Mouse (Mus musculus): ENCODE measurements around the gene Spata25. TPM values are rescaled to one million over a fixed set of nuclear protein-coding genes. Genes with fewer than 3 reads are reported as not detected.
A peak's percentile ranks its signal among the peaks of the same experiment; 100 is the strongest.
"Not testable (repeated sequence)": the region's sequence is repeated elsewhere in the genome, so short reads cannot be mapped to it uniquely, and the experiment has no call there.

Spata25 gene
- polyA plus RNA-seq, 1 experiment from 2014 or later, result not detected

GRCm38 (mm10) chr2:164804533-164805331 is 23.6 kb downstream of the Spata25 start, which contains the start of the genes Acot8 and Zswim3:
Gene Acot8 (minus strand): TSS chr2:164804882.
Gene Zswim3 (plus strand): TSS chr2:164805098.
- Histone ChIP-seq H3K79me2 (ENCODE audit: inconsistent target) (peaks cover 71% of the 10 kb centered on the region), H3K4me3 (ENCODE audit: inconsistent target) (peak within 1 kb of the TSS; percentile 91), H3K27ac (peak within 1 kb of the TSS; percentile 85), H3K36me3 (ENCODE audit: inconsistent target) (peaks cover 16% of the 10 kb centered on the region; the same call in 1 of the 2 replicates)
- 2% methylated on average over 46 of the region's 47 CpGs for WGBS (ENCODE audit: missing documents)

GRCm38 (mm10) chr2:164803921-164804313 is 24.4 kb downstream of the Spata25 start:
- Histone ChIP-seq H3K79me2 (ENCODE audit: inconsistent target) (peaks cover 71% of the 10 kb centered on the region), H3K4me3 (ENCODE audit: inconsistent target) (peak overlapping the region; percentile 91), H3K36me3 (ENCODE audit: inconsistent target) (peaks cover 18% of the 10 kb centered on the region; the same call in 1 of the 2 replicates), H3K27ac (peak overlapping the region; percentile 85)
- WGBS (ENCODE audit: missing documents), result 78% methylated on average over 1 of the region's 1 CpGs

- H3K4me3 ChIP-seq (ENCODE audit: inconsistent target), result peak overlapping the region; percentile 91
- peaks cover 16% of the 10 kb centered on the region; the same call in 1 of the 2 replicates for H3K36me3 ChIP-seq (ENCODE audit: inconsistent target)
- H3K79me2 ChIP-seq (ENCODE audit: inconsistent target), result peaks cover 71% of the 10 kb centered on the region
- 75% methylated on average over 16 of the region's 16 CpGs for WGBS (ENCODE audit: missing documents)
- H3K27ac ChIP-seq, result no peak overlapping the region
These were observed 25.0 kb downstream of the Spata25 start for GRCm38 (mm10) chr2:164803201-164803920.

- H3K4me3 ChIP-seq (ENCODE audit: inconsistent target), result no peak overlapping the region
- H3K36me3 ChIP-seq (ENCODE audit: inconsistent target), result peaks cover 36% of the 10 kb centered on the region
- H3K27ac ChIP-seq, result no peak overlapping the region
- WGBS (ENCODE audit: missing documents), result 93% methylated on average over 13 of the region's 13 CpGs
- peaks cover 47% of the 10 kb centered on the region for H3K79me2 ChIP-seq (ENCODE audit: inconsistent target)
These were observed 27.9 kb downstream of the Spata25 start for GRCm38 (mm10) chr2:164800252-164801004.

DNA sequence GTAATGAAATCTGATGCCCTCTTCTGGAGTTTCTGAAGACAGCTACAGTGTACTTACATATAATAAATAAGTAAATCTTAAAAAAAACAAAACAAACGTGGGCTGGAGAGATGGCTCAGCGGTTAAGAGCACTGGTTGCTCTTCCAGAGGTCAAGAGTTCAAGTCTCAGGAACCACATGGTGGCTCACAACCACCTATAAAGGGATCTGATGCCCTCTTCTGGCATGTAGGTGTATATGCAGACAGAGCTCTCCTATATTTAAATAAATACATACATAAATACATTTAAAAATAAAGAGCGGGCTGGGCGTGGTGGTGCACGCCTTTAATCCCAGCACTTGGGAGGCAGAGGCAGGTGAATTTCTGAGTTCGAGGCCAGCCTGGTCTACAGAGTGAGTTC is 29.8 kb downstream of the Spata25 start:
- H3K4me3 ChIP-seq (ENCODE audit: inconsistent target); H3K27ac ChIP-seq: not testable (repeated sequence)
- H3K36me3 ChIP-seq (ENCODE audit: inconsistent target), result peaks cover 46% of the 10 kb centered on the region
- peaks cover 34% of the 10 kb centered on the region for H3K79me2 ChIP-seq (ENCODE audit: inconsistent target)
- 72% methylated on average over 5 of the region's 6 CpGs for WGBS (ENCODE audit: missing documents)

GRCm38 (mm10) chr2:164795868-164796267 is 32.5 kb downstream of the Spata25 start:
- Histone ChIP-seq H3K36me3 (ENCODE audit: inconsistent target) (peaks cover 54% of the 10 kb centered on the region), H3K27ac (no peak overlapping the region), H3K79me2 (ENCODE audit: inconsistent target) (peaks cover 7% of the 10 kb centered on the region), H3K4me3 (ENCODE audit: inconsistent target) (no peak overlapping the region)
- 95% methylated on average over 4 of the region's 4 CpGs for WGBS (ENCODE audit: missing documents)

GRCm38 (mm10) chr2:164794293-164794692 is 34.0 kb downstream of the Spata25 start:
- no peak overlapping the region for H3K4me3 ChIP-seq (ENCODE audit: inconsistent target)
- H3K79me2 ChIP-seq (ENCODE audit: inconsistent target), result no peaks in the 10 kb centered on the region
- peaks cover 50% of the 10 kb centered on the region for H3K36me3 ChIP-seq (ENCODE audit: inconsistent target)
- 30% methylated on average over 5 of the region's 5 CpGs for WGBS (ENCODE audit: missing documents)
- H3K27ac ChIP-seq, result no peak overlapping the region

- WGBS (ENCODE audit: missing documents), result 75% methylated on average over 1 of the region's 2 CpGs
- Histone ChIP-seq H3K27ac (no peak overlapping the region), H3K4me3 (ENCODE audit: inconsistent target) (no peak overlapping the region), H3K36me3 (ENCODE audit: inconsistent target) (peaks cover 50% of the 10 kb centered on the region), H3K79me2 (ENCODE audit: inconsistent target) (no peaks in the 10 kb centered on the region)
These were observed 34.6 kb downstream of the Spata25 start for GRCm38 (mm10) chr2:164793772-164794171.

GRCm38 (mm10) chr2:164793236-164793635 is 35.1 kb downstream of the Spata25 start:
- WGBS (ENCODE audit: missing documents), result 93% methylated on average over 3 of the region's 3 CpGs
- Histone ChIP-seq H3K79me2 (ENCODE audit: inconsistent target) (no peaks in the 10 kb centered on the region), H3K4me3 (ENCODE audit: inconsistent target) (no peak overlapping the region), H3K36me3 (ENCODE audit: inconsistent target) (peaks cover 54% of the 10 kb centered on the region), H3K27ac (no peak overlapping the region)

DNA sequence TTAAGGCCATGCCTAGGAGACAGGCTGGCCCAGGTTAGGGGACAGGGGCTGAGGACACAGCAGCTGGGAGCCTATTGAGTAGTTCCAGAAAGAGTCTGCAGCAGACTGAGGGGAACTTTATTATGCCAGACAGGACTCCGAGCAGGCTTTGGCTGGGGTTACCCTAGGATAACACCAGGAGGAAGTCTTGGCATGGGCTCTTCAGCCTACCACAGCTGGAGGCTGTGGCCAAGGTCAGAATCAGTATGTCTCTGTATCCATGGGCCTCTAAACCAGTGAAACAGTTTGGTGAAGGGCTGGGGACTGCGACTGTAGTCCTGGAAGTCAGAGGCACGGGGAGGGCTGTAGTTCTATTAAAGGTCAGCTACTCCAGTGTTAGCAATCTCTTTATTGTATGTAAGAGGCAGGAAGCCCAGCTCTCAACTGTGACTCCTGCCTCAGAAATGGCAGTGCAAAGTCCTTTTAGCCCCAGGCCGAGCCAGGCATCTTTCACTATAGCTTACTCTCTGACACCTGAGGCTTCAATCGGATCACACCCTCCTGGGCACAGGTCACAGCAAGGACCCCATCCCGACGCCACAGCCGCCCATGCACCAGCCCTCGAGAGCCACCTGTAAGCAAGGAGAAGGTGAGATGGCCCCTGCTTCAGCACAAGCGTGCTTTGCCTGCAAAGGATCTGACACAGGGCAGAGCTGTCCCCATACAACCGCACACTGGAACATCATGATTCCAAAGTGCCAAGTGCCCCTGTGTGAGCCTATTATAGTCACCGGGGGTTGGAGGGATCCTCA is 35.7 kb downstream of the Spata25 start:
- H3K36me3 ChIP-seq (ENCODE audit: inconsistent target), result peaks cover 52% of the 10 kb centered on the region
- no peak overlapping the region for H3K27ac ChIP-seq
- WGBS (ENCODE audit: missing documents), result 95% methylated on average over 12 of the region's 12 CpGs
- no peaks in the 10 kb centered on the region for H3K79me2 ChIP-seq (ENCODE audit: inconsistent target)
- no peak overlapping the region for H3K4me3 ChIP-seq (ENCODE audit: inconsistent target)

- Histone ChIP-seq H3K79me2 (ENCODE audit: inconsistent target) (no peaks in the 10 kb centered on the region), H3K27ac (no peak overlapping the region), H3K36me3 (ENCODE audit: inconsistent target) (peaks cover 49% of the 10 kb centered on the region), H3K4me3 (ENCODE audit: inconsistent target) (no peak overlapping the region)
- 92% methylated on average over 18 of the region's 18 CpGs for WGBS (ENCODE audit: missing documents)
These were observed 36.5 kb downstream of the Spata25 start for GRCm38 (mm10) chr2:164791841-164792261.

DNA sequence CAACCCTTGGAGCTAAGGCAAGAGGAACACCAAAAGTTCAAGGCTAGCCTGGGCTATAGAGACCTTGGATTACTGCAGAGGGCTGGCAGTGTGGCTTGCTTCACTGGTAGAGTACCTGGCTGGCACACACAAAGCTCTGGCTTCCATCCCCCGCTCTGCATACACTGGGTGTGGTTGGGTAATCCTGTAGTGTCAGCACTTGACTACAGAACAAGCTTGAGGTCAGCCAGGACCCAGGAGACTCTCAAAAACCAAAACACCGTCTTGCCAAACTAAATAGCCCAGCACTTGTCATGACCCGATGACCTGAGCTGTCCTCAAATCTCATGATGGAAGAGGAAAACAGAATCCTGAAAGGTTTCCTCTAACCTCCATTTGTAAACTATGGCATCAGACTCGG is 37.9 kb downstream of the Spata25 start:
- Histone ChIP-seq H3K4me3 (ENCODE audit: inconsistent target) (no peak overlapping the region), H3K27ac (no peak overlapping the region), H3K36me3 (ENCODE audit: inconsistent target) (peaks cover 35% of the 10 kb centered on the region), H3K79me2 (ENCODE audit: inconsistent target) (no peaks in the 10 kb centered on the region)
- 94% methylated on average over 4 of the region's 4 CpGs for WGBS (ENCODE audit: missing documents)

- no peaks in the 10 kb centered on the region for H3K79me2 ChIP-seq (ENCODE audit: inconsistent target)
- no peak overlapping the region for H3K4me3 ChIP-seq (ENCODE audit: inconsistent target)
- WGBS (ENCODE audit: missing documents), result 95% methylated on average over 4 of the region's 4 CpGs
- H3K27ac ChIP-seq, result no peak overlapping the region
- peaks cover 25% of the 10 kb centered on the region for H3K36me3 ChIP-seq (ENCODE audit: inconsistent target)
These were observed 39.9 kb downstream of the Spata25 start for GRCm38 (mm10) chr2:164788411-164788810.

- peaks cover 23% of the 10 kb centered on the region for H3K36me3 ChIP-seq (ENCODE audit: inconsistent target)
- WGBS (ENCODE audit: missing documents), result 94% methylated on average over 10 of the region's 10 CpGs
- no peak overlapping the region for H3K4me3 ChIP-seq (ENCODE audit: inconsistent target)
- no peak overlapping the region for H3K27ac ChIP-seq
- no peaks in the 10 kb centered on the region for H3K79me2 ChIP-seq (ENCODE audit: inconsistent target)
These were observed 40.6 kb downstream of the Spata25 start for GRCm38 (mm10) chr2:164787779-164788178.
